Mouse (Mus musculus): ENCODE measurements around the gene Crtc3.

DNA sequence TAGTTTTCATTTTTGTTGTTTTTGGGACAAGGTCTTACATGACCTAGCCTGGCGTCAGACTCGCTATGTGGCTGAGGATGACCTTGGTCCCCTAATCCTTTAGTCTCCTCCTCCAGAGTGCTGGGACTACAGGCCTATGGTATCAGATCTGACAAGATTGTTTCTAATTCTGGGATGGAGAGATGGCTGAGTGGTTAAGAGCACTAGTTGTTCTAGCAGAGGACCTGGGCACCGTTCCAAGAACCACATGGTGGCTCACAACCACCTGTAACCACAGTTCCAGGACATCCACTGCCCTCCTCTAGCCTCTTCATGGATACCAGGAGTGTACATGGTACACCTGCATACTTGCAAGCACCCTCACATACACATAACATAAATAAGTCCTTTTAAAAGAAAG lies 132.5 kb downstream of the Crtc3 start:
- TF ChIP-seq CTCF (IDR thresholded peaks at IDR 0.05; ENCODE audit: low read depth): no peak
- no peak for TF ChIP-seq EP300 (IDR thresholded peaks at IDR 0.05; ENCODE audit: low read depth)
